Mouse (Mus musculus) embryonic facial prominence, embryonic 10.5 days (tissue): ENCODE data around the gene Nolc1. TPM values are rescaled to one million over a fixed set of nuclear protein-coding genes. Genes with fewer than 3 reads are reported as not detected.

ENCODE experiments used
- DNase-seq: peaks from one replicate; pipeline ENCODE4 v3.0.0-alpha.2; 2017; ENCODE audit warnings: low spot score
- H3K27ac ChIP-seq: fragments of 300-500 bp; sonication (generic); replicated peaks from 2 replicates; pipeline ENCODE4 v1.5.1; 2016; ENCODE audit warnings: mild to moderate bottlenecking
- H3K27me3 ChIP-seq: fragments of 300-500 bp; sonication (generic); replicated peaks from 2 replicates; pipeline ENCODE4 v1.6.1; 2016; ENCODE audit warnings: low read depth, mild to moderate bottlenecking; ENCODE audit not compliant: poor library complexity, severe bottlenecking
- H3K36me3 ChIP-seq: fragments of 300-500 bp; sonication (generic); replicated peaks from 2 replicates; pipeline ENCODE4 v1.6.1; 2016; ENCODE audit warnings: mild to moderate bottlenecking, moderate library complexity
- H3K4me1 ChIP-seq: fragments of 300-500 bp; sonication (generic); 2 replicates; pipeline ENCODE4 v1.6.1; 2016
- H3K4me3 ChIP-seq: fragments of 300-500 bp; sonication (generic); 2 replicates; pipeline ENCODE4 v1.5.1; 2016; ENCODE audit warnings: mild to moderate bottlenecking, moderate library complexity
- H3K9me3 ChIP-seq: fragments of 300-500 bp; sonication (generic); 2 replicates; pipeline ENCODE4 v1.6.1; 2016; ENCODE audit warnings: mild to moderate bottlenecking
- WGBS: fragments of 180-500 bp; shearing (Covaris S2); methylation state at CpG from one replicate; pipeline ENCODE4 v1.1.7; 2016; 5-methylcytosine and 5-hydroxymethylcytosine counted together
- polyA plus RNA-seq: library from polyadenylated mRNA; unstranded; fragments of >200 nt; fragmentation: Nextera tagmentation; extraction: Ambion mirVana; gene quantifications from 2 replicates; pipeline ENCODE4 v1.2.1, GENCODE M21; 2016

Gene Nolc1
- polyA plus RNA-seq = 161 and 167 TPM in 2 replicates

GRCm38 (mm10) chr19:46075616-46076607 is at the start of gene Nolc1:
TSS of gene Nolc1 (plus strand) at chr19:46075863.
- Histone ChIP-seq H3K4me1 (peaks cover 19% of the 10 kb centered on the region), H3K9me3 (no peaks in the 10 kb centered on the region), H3K4me3 (peak within 1 kb of the TSS; percentile 79), H3K36me3 (peaks cover 74% of the 10 kb centered on the region), H3K27ac (peak within 1 kb of the TSS; percentile 87), H3K27me3 (no peaks in the 10 kb centered on the region)
- DNase-seq = peak; percentile 99
- WGBS = under 1% methylated on average over 66 of the region's 66 CpGs

- Histone ChIP-seq H3K36me3 (peaks cover 25% of the 10 kb centered on the region), H3K4me3 (no peak overlapping the region), H3K4me1 (peaks cover 5% of the 10 kb centered on the region; the same call in 1 of the 2 replicates), H3K27ac (no peak overlapping the region), H3K27me3 (no peaks in the 10 kb centered on the region), H3K9me3 (peaks cover 5% of the 10 kb centered on the region; the same call in 1 of the 2 replicates)
- no peak for DNase-seq
- WGBS = 69% methylated on average over 8 of the region's 8 CpGs
Measured at GRCm38 (mm10) chr19:46026567-46026966, 49.1 kb upstream of the Nolc1 start.

DNA sequence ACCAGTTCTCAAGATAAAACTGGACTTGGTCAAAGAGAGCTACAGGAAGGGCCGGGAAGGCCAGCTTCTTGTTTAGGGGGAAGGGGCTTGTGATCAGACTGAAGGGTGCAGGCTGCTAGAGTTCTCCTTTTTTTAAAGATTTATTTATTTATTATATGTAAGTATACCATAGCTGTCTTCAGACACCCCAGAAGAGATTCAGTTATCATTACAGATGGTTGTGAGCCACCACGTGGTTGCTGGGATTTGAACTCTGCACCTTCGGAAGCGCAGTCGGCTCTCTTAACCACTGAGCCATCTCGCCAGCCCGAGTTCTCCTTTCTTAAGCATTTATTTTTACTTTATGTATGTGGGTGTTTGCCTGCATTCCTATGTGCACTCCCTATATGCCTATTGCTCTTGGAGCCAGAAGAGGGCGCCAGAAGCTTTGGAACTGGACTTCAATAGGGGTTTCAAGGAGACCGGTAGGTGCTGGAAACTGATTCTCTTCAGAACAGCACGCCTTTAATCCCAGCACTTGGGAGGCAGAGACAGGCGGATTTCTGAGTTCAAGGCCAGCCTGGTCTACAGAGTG is 46.8 kb upstream of the Nolc1 start:
- Histone ChIP-seq H3K4me1 (peaks cover 7% of the 10 kb centered on the region; the same call in 1 of the 2 replicates), H3K27me3 (no peaks in the 10 kb centered on the region), H3K27ac (no peak overlapping the region), H3K9me3 (peaks cover 5% of the 10 kb centered on the region; the same call in 1 of the 2 replicates), H3K36me3 (peaks cover 48% of the 10 kb centered on the region), H3K4me3 (no peak overlapping the region)
- WGBS = 71% methylated on average over 11 of the region's 11 CpGs
- no peak for DNase-seq

- Histone ChIP-seq H3K9me3 (peaks cover 5% of the 10 kb centered on the region; the same call in 1 of the 2 replicates), H3K27me3 (no peaks in the 10 kb centered on the region), H3K36me3 (peaks cover 56% of the 10 kb centered on the region), H3K4me1 (peaks cover 7% of the 10 kb centered on the region; the same call in 1 of the 2 replicates), H3K27ac (no peak overlapping the region), H3K4me3 (no peak overlapping the region)
- DNase-seq = no peak
- WGBS = 92% methylated on average over 1 of the region's 1 CpGs
Measured at GRCm38 (mm10) chr19:46029652-46030051, 46.0 kb upstream of the Nolc1 start.

DNA sequence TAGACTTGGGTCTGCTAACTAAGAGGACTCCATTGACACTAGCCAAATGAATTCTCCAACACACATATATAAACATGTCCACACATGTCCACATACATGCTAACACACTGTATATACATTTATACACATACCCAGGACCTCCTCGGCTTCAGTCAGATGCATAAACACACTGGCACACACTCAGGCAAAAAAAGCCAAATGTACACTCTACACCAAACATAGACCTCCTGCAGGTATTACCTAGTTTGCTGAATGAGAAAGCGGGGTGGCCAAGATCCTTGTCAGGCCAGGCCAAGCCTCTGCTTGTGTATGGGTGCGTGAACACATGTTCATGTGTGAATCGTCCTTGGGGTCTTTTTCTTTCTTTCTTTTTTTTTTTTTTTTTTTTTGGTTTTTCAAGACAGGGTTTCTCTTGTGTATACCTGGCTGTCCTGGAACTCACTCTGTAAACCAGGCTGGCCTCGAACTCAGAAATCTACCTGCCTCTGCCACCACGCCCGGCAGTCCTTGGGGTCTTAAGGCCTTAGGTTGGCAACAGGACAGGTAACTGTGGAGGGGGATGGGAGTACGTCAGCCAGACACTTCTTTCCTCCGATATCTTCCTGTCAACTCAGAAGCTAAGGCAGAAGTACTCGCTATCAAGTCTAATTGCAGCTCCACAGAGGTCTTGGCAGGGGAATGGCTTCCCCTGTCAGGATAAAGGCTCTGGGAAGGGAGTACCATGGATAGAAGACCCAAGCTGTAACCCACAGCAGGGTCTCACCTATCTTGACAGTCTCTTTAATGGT is 45.3 kb upstream of the Nolc1 start:
- peaks cover 7% of the 10 kb centered on the region; the same call in 1 of the 2 replicates for H3K4me1 ChIP-seq
- DNase-seq = no peak
- 96% methylated on average over 10 of the region's 10 CpGs for WGBS
- peaks cover 63% of the 10 kb centered on the region for H3K36me3 ChIP-seq
- no peaks in the 10 kb centered on the region for H3K27me3 ChIP-seq
- H3K9me3 ChIP-seq = peaks cover 5% of the 10 kb centered on the region; the same call in 1 of the 2 replicates
- no peak overlapping the region for H3K4me3 ChIP-seq
- H3K27ac ChIP-seq = no peak overlapping the region

DNA sequence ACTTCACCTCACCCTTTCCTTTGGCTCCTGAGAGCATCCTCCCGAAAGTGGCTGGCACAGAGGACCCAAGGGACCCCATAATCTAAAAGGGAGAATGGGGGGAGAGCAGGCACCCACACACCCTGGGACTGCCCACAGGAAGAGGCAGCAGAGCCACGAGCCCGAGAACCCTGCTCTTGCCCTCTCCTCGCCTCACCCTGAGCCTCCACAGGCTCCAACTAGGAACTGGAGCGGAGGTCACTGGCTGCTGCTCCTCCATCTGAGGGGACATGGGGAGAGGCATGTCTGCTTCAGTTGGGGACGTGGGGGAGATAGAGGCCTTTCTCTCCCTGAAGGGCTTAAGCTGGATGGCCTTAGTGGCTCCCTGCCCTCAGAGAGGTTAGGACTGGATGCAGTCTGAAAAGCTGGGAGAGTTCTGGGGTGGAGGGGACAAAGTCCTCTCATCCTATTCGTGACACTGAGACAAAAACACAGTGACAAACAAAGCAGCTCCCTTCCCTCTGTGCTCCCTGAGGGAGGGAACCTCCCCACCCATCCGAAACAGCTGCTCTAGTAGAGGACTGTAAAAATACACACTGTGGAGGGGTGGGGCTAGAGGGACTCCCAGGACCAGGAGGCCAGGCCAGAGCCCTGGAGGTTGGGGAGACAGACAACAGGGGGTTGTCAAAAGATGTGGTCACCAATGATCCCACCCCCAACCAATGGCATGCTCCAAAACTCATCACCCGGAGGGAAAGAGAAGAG is 43.8 kb upstream of the Nolc1 start:
- Histone ChIP-seq H3K36me3 (peaks cover 78% of the 10 kb centered on the region), H3K4me1 (peaks cover 17% of the 10 kb centered on the region), H3K27ac (no peak overlapping the region), H3K4me3 (no peak overlapping the region; the same call in 1 of the 2 replicates), H3K27me3 (no peaks in the 10 kb centered on the region), H3K9me3 (peaks cover 5% of the 10 kb centered on the region; the same call in 1 of the 2 replicates)
- DNase-seq = no peak
- 81% methylated on average over 9 of the region's 9 CpGs for WGBS

- H3K9me3 ChIP-seq = peaks cover 5% of the 10 kb centered on the region; the same call in 1 of the 2 replicates
- H3K27me3 ChIP-seq = no peaks in the 10 kb centered on the region
- WGBS = 91% methylated on average over 26 of the region's 26 CpGs
- H3K4me3 ChIP-seq = no peak overlapping the region
- H3K36me3 ChIP-seq = peaks cover 84% of the 10 kb centered on the region
- no peak for DNase-seq
- H3K4me1 ChIP-seq = peaks cover 23% of the 10 kb centered on the region
- H3K27ac ChIP-seq = no peak overlapping the region
Measured at GRCm38 (mm10) chr19:46032731-46033510, 42.7 kb upstream of the Nolc1 start.

DNA sequence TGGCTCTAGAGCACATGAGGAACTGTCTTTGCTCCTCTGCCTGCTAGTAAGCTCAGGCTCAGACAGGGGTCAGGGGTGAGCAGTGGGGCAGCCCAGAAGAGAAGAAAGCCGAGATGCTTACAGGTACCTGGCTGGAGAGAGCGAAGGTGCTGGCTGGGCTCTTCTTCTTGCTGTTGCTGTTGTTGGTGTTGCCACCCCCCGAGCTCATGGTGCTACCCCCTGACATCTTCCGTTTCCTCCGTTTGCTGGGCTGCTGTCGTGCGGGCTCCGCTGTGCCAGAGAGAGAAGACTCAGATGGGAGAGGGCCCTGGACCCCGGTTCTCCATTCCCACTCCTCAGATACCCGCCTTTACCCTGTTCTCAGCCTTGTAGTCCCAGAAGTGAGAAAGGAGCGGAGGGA is 41.8 kb upstream of the Nolc1 start:
- H3K27me3 ChIP-seq = no peaks in the 10 kb centered on the region
- no peak overlapping the region for H3K27ac ChIP-seq
- peaks cover 30% of the 10 kb centered on the region for H3K4me1 ChIP-seq
- peaks cover 84% of the 10 kb centered on the region for H3K36me3 ChIP-seq
- 95% methylated on average over 11 of the region's 11 CpGs for WGBS
- H3K4me3 ChIP-seq = no peak overlapping the region
- peaks cover 5% of the 10 kb centered on the region; the same call in 1 of the 2 replicates for H3K9me3 ChIP-seq
- DNase-seq = no peak

- no peak for DNase-seq
- Histone ChIP-seq H3K27me3 (no peaks in the 10 kb centered on the region), H3K9me3 (no peaks in the 10 kb centered on the region), H3K36me3 (peaks cover 64% of the 10 kb centered on the region), H3K4me1 (peaks cover 46% of the 10 kb centered on the region), H3K27ac (no peak overlapping the region), H3K4me3 (peak overlapping the region; percentile 94; the same call in 1 of the 2 replicates)
- WGBS = 93% methylated on average over 13 of the region's 13 CpGs
Measured at GRCm38 (mm10) chr19:46035971-46036370, 39.7 kb upstream of the Nolc1 start.

DNA sequence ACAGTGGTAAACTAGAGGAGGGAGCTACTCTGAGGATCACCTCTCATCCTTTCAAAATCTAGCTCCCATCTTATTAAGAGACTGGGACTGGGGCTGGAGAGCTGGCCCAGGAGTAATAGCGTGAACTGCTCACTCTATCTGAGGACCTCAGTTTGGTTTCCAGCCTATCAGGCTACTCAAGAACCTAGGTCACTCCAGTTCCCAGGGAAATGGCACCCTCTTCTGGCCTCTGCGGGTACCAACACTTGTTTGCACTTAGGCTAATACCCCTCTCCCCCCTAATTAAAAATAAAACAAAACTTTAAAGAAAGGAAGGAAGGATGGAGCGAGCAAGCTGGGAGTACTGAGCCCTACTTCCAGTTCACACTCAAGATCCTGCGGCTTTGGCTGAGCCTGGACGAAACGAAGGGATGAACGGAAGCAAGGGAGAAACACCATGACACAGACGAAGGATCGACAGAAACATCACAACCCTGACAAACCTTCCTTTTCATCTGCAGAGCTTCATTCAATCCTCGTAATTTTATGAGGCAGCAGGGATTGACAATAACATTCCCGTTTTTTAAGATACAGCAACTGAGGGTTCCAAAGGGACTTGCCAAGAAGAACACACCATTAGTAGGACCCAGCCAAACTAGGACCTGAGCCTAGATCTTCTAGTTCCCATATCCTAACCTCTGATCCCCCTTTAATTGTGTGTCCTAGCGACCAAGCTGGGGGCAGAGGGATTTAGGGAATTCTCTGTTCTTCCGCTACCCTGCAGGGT is 39.0 kb upstream of the Nolc1 start:
- Histone ChIP-seq H3K27ac (peak overlapping the region; percentile 96; the same call in 1 of the 2 replicates), H3K4me1 (peaks cover 53% of the 10 kb centered on the region), H3K9me3 (no peaks in the 10 kb centered on the region), H3K27me3 (no peaks in the 10 kb centered on the region), H3K36me3 (peaks cover 59% of the 10 kb centered on the region), H3K4me3 (peak overlapping the region; percentile 94)
- no peak for DNase-seq
- WGBS = 76% methylated on average over 13 of the region's 13 CpGs
